Mouse (Mus musculus) gastrocnemius, adult 2 months (tissue): Measurements from ENCODE around the gene Irak1. TPM values are rescaled to one million over a fixed set of nuclear protein-coding genes. Genes with fewer than 3 reads are reported as not detected.

Experiments
- DNase-seq: peaks from one replicate; pipeline ENCODE4 v3.0.0; 2022
- H3K27ac ChIP-seq: fragments of 200-600 bp; 2 replicates; pipeline ENCODE4 v1.8.1; 2022; ENCODE audit warnings: mild to moderate bottlenecking
- H3K4me3 ChIP-seq: fragments of 200-600 bp; 2 replicates; pipeline ENCODE4 v1.8.1; 2022; ENCODE audit warnings: mild to moderate bottlenecking, moderate library complexity
- CTCF ChIP-seq: fragments of 200-600 bp; IDR thresholded peaks from 2 replicates; pipeline ENCODE4 v1.8.1; 2022; ENCODE audit warnings: antibody characterized with exemption, mild to moderate bottlenecking, moderate library complexity
- intact Hi-C: fragments of 180-260 bp; cut with DNase I; formaldehyde crosslinking; loops from one replicate; pipeline ENCODE4 v1.15.1; 2025
- microRNA-seq: library from miRNA; unstranded; fragments of <30 nt; microRNA quantifications from one replicate; pipeline ENCODE4 v1.2.0, GENCODE M21; 2021
- total RNA-seq, 2 experiments: library from RNA; stranded (reverse); gene quantifications; 2 replicates each; pipeline ENCODE4 v1.2.3; 2021

Irak1 gene
- total RNA-seq, 2 experiments from 2014 or later = 35.1 to 40.5 TPM

- intact Hi-C loops = no loop called here
- peak; percentile 26 for DNase-seq
- H3K27ac ChIP-seq = peak overlapping the region; percentile 13; the same call in 1 of the 2 replicates
- H3K4me3 ChIP-seq = no peak overlapping the region
- TF ChIP-seq CTCF = no peak
Observed at GRCm38 (mm10) chrX:73998911-73999869, 24.5 kb downstream of the Irak1 start.

- Histone ChIP-seq H3K4me3 (no peak overlapping the region), H3K27ac (no peak overlapping the region)
- DNase-seq = no peak
- intact Hi-C loops = no loop called here
- no peak for TF ChIP-seq CTCF
Observed at GRCm38 (mm10) chrX:73977783-73978182, 45.9 kb downstream of the Irak1 start.

- intact Hi-C loops = no loop called here
- Histone ChIP-seq H3K27ac (no peak overlapping the region), H3K4me3 (no peak overlapping the region)
- DNase-seq = no peak
- no peak for TF ChIP-seq CTCF
Observed at GRCm38 (mm10) chrX:73976283-73976682, 47.4 kb downstream of the Irak1 start.

- Histone ChIP-seq H3K27ac (no peak overlapping the region), H3K4me3 (no peak overlapping the region)
- TF ChIP-seq CTCF = no peak
- DNase-seq = no peak
- intact Hi-C loops = no loop called here
Observed at GRCm38 (mm10) chrX:73972774-73973173, 50.9 kb downstream of the Irak1 start.

- no peak for TF ChIP-seq CTCF
- no peak for DNase-seq
- Histone ChIP-seq H3K4me3 (no peak overlapping the region), H3K27ac (no peak overlapping the region)
- intact Hi-C loops = no loop called here
Observed at GRCm38 (mm10) chrX:73970781-73971180, 52.9 kb downstream of the Irak1 start.

GRCm38 (mm10) chrX:73969729-73970128, 54.0 kb downstream of the Irak1 start:
- no peak overlapping the region for H3K4me3 ChIP-seq
- DNase-seq = no peak
- no peak overlapping the region for H3K27ac ChIP-seq
- TF ChIP-seq CTCF = no peak
- intact Hi-C loops = loop anchor here (5.0 to 10.0 kb wide), 2 partner anchors 275 to 443 kb away; partner anchors contain the start of gene Flna

GRCm38 (mm10) chrX:73969167-73969566, 54.6 kb downstream of the Irak1 start:
- Histone ChIP-seq H3K27ac (no peak overlapping the region), H3K4me3 (no peak overlapping the region)
- TF ChIP-seq CTCF = no peak
- no peak for DNase-seq
- intact Hi-C loops = loop anchor here (5.0 to 10.0 kb wide), 2 partner anchors 276 to 443 kb away; partner anchors contain the start of gene Flna

- TF ChIP-seq CTCF = no peak
- DNase-seq = peak; percentile 90
- H3K27ac ChIP-seq = peak overlapping the region; percentile 95
- peak overlapping the region; percentile 90 for H3K4me3 ChIP-seq
- intact Hi-C loops = loop anchor here (5.0 to 10.0 kb wide), 2 partner anchors 277 to 445 kb away; partner anchors contain the start of gene Flna
Observed at GRCm38 (mm10) chrX:73967177-73968075, 56.3 kb downstream of the Irak1 start.

GRCm38 (mm10) chrX:73966248-73967176, 57.2 kb downstream of the Irak1 start, which contains the start of gene Hcfc1:
Gene Hcfc1, minus strand, starts transcription at chrX:73966357.
- DNase-seq = peak; percentile 94
- peak within 1 kb of the TSS; percentile 90 for H3K4me3 ChIP-seq
- intact Hi-C loops = loop anchor here (5.0 to 10.0 kb wide), 2 partner anchors 278 to 446 kb away; partner anchors contain the start of gene Flna
- H3K27ac ChIP-seq = peak within 1 kb of the TSS; percentile 95
- TF ChIP-seq CTCF = no peak

GRCm38 (mm10) chrX:73965307-73965706, 58.4 kb downstream of the Irak1 start:
- Histone ChIP-seq H3K4me3 (peak overlapping the region; percentile 90), H3K27ac (peak overlapping the region; percentile 95)
- TF ChIP-seq CTCF = no peak
- DNase-seq = peak; percentile 43
- intact Hi-C loops = loop anchor here (5.0 to 10.0 kb wide), 2 partner anchors 279 to 447 kb away; partner anchors contain the start of gene Flna

- intact Hi-C loops = loop anchor here (5.0 to 10.0 kb wide), 3 partner anchors 42 to 280 kb away; partner anchors contain the start of genes Arhgap4, Flna, Idh3g and Naa10
- Histone ChIP-seq H3K4me3 (peak overlapping the region; percentile 90), H3K27ac (peak overlapping the region; percentile 62)
- TF ChIP-seq CTCF = no peak
- peak; percentile 46 for DNase-seq
Observed at GRCm38 (mm10) chrX:73964363-73964762, 59.4 kb downstream of the Irak1 start.

Small RNA genes within 50 kb of the gene (microRNA-seq; reads per million reads assigned to microRNA genes)
- 2.9 reads per million for gene Mir5132
- not detected for gene Mir718

Other genes with a start within 250 kb of the Irak1 start
- 10 to 100 TPM; 34.6 to 41.2 TPM for gene Srpk3, start 249.5 kb downstream of the Irak1 start, total RNA-seq
- 100 to 1,000 TPM; 384 to 433 TPM for gene Idh3g, start 237.0 kb downstream of the Irak1 start, total RNA-seq
- gene Ssr4, start 236.9 kb downstream of the Irak1 start, total RNA-seq = 10 to 100 TPM; 77.3 to 79.0 TPM
- gene Pdzd4, start 198.9 kb downstream of the Irak1 start, total RNA-seq = 1 to 10 TPM in 1 of 2 experiments, under 1 TPM in 1; 0.56 to 1.3 TPM
- not detected for gene Avpr2, start 131.8 kb downstream of the Irak1 start, total RNA-seq
- 1 to 10 TPM; 2.3 to 3.2 TPM for gene L1cam, start 127.8 kb downstream of the Irak1 start, total RNA-seq
- under 1 TPM; 0.59 to 0.89 TPM for gene Arhgap4, start 102.0 kb downstream of the Irak1 start, total RNA-seq
- 10 to 100 TPM; 51.2 to 63.4 TPM for gene Naa10, start 102.0 kb downstream of the Irak1 start, total RNA-seq
- 1 to 10 TPM; 1.4 to 1.7 TPM for gene Renbp, start 93.1 kb downstream of the Irak1 start, total RNA-seq
- 10 to 100 TPM; 35.5 to 36.0 TPM for gene Hcfc1, start 57.6 kb downstream of the Irak1 start, total RNA-seq
- gene Opn1mw, start 103.5 kb upstream of the Irak1 start, total RNA-seq = not detected
- gene Mecp2, start 111.4 kb upstream of the Irak1 start, total RNA-seq = 10 to 100 TPM; 29.0 to 29.3 TPM
- gene Tex28, start 143.9 kb upstream of the Irak1 start, total RNA-seq = not detected
- gene Tktl1, start 153.3 kb upstream of the Irak1 start, total RNA-seq = not detected
- 10 to 100 TPM; 32.3 to 48.3 TPM for gene Flna, start 225.9 kb upstream of the Irak1 start, total RNA-seq
- gene Emd, start 230.8 kb upstream of the Irak1 start, total RNA-seq = 10 to 100 TPM; 25.7 to 30.3 TPM
- gene Rpl10, start 246.9 kb upstream of the Irak1 start, total RNA-seq = 100 to 1,000 TPM; 165 to 212 TPM